Mouse (Mus musculus) adrenal gland, postnatal 36 days (tissue): ENCODE results near the gene Asb13. TPM values are rescaled to one million over a fixed set of nuclear protein-coding genes. Genes with fewer than 3 reads are reported as not detected.
A peak's percentile ranks its signal among the peaks of the same experiment; 100 is the strongest.

Experiments used
- DNase-seq, 2 experiments: peaks; one replicate each; pipeline ENCODE4 v3.0.0; 2021; ENCODE audit warnings: mixed read lengths in 1 of 2
- total RNA-seq, 2 experiments: library from RNA; stranded (reverse); gene quantifications; 2 replicates each; pipeline ENCODE4 v1.2.3; 2021

Asb13 gene
- total RNA-seq, 2 experiments from 2014 or later = 12.1 to 15.5 TPM

- no peak for DNase-seq
These were observed 30.4 kb downstream of the Asb13 start for GRCm38 (mm10) chr13:3664241-3664640.

DNA sequence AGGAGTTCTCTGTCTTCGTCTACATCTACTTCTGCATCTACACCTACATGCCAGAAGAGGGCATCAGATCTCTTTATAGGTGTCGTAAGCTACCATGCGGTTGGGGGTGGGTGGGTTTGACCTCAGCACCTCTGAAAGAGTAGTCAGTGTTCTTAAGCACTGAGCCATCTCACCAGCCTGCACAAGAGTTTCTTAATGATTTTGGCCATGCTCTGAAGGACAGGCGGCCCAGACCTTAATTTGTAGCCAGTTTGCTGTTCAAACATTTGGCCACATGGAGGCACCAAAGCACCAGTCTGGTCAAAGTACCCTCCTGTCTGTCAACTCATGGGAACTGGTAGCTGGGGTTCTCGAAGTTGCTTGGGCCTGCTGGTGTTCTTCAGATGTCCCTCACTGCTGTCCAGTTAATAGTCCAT, 31.5 kb downstream of the Asb13 start:
- peak; percentile 77 to 79 for DNase-seq

DNA sequence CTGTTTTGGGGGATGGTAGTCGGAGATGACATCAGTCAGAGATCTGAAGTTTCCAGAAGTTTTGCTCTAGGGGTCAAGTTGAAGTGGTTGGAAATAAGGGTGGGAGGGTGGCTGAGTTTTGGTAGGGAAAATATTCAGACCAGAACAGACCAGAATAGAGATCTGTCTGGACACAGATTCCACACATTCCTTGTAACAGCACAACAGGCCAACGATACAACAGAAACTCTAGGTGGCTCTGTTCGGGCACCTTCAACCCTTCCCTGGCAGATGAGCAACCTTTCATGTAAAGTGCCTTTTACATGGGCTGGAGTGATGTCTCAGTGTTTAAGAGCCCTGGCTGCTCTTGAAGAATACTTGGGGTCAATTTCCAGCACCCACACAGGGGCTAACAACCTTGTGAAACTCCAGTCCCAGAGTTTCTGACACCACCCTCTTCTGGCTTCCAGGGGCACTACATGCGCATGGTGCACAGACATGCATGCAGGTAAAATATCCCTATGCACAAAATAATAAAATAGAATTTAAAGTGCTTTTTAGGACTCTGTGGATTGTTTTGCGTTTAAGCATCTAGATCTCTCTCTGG, 33.5 kb downstream of the Asb13 start:
- DNase-seq = no peak

GRCm38 (mm10) chr13:3668068-3668467, 34.2 kb downstream of the Asb13 start:
- no peak for DNase-seq

DNA sequence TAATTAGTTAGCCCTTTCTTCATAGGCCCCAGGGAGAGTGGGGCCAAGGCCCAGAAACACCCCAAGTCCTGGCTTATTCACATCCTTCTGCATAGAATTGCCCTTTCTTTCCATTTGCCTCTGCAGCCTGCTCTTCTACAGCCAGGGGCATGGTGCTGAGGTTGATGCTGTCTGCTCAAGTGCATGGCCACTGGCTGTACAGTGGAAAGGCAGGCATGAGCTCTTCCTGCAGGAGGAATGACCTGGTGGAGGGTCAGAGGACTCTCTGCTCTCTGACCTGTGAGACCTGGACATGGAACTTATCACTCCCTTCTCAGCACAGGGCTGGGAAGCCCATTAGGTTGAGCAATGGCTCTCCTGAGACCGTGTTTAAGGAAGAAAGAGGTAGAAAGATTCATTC, 35.8 kb downstream of the Asb13 start:
- no peak for DNase-seq

DNA sequence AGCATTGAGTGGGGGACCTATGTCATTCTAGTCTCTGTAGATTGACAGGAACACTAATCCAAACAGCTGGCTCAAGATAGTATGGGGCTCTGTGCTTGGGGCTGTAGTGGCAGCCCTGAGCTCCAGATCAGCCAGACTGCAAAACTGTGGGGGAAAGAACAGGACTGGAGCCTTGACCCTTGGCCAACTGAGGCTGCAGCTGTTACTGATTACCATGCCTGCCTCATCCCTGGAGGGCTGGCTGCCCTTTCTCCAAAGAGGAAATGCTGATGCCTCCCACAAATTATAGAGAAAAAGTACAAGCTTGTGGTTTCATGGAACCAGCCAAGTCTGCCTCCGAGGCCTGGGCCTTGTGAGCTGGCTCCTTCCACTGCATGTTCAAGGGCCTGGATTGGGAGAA, 36.2 kb downstream of the Asb13 start:
- DNase-seq = peak; percentile 25 to 60

DNA sequence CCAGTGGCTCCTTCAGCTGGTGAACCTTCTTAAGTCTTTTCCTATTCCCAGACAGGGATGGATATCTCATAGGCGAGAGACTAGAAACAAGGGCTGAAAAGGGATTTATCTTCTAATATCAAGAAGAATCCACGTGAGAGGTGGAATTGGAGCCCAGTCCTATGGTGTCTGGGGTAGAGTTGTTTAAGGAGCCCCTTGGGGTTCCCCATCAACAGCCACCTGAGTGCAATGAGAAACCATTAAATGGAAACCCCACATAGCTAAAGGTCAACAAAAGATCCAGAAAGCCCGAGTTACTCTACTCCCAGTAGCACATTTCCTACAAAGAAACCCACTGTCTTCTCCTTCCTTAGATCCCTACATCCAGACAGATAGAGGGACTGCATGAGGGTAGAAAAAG, 39.3 kb downstream of the Asb13 start:
- no peak for DNase-seq

GRCm38 (mm10) chr13:3673622-3674021, 39.8 kb downstream of the Asb13 start:
- DNase-seq = no peak

- DNase-seq = no peak
These were observed 42.0 kb downstream of the Asb13 start for GRCm38 (mm10) chr13:3675855-3676254.

DNA sequence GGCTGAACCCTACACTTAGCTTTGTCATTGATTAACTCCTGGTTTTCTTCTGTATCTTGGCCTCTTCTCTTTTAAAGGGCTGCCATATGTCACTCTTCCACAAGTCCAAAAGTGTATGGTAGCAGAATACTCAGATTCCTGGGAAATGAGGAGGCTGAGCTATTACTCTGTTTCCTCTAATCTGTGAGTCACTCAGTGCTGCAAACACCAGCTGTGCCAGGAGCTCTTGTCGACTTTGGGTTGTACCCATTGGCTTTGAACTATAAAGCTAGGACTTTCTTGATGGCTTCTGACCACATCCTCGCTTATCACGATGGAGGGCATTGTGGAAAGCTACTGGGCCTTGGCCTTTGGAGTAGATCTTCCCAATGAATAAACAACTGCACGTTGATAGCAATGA, 45.3 kb downstream of the Asb13 start:
- peak; percentile 12 to 26 for DNase-seq

DNA sequence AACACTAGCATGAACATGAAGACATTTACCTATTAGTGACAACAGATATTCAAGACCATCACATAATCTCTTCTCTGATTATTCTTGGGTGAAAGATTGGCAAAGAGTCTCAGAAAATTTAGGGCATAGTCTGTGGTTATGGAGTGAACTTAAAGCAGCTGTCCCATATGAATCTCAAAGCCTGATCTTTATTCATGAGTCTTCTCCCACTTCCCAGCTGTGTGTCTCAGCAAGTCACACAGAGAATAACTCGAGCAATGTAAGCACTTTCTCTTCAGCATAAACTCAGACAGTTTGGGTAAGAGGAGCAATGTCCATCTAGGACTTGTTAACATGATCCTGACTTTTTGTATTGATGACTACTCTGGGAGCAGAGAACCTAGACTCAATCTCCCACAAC, 52.5 kb downstream of the Asb13 start:
- DNase-seq = no peak

GRCm38 (mm10) chr13:3694599-3695343, 60.9 kb downstream of the Asb13 start:
- DNase-seq = peak; percentile 8

DNA sequence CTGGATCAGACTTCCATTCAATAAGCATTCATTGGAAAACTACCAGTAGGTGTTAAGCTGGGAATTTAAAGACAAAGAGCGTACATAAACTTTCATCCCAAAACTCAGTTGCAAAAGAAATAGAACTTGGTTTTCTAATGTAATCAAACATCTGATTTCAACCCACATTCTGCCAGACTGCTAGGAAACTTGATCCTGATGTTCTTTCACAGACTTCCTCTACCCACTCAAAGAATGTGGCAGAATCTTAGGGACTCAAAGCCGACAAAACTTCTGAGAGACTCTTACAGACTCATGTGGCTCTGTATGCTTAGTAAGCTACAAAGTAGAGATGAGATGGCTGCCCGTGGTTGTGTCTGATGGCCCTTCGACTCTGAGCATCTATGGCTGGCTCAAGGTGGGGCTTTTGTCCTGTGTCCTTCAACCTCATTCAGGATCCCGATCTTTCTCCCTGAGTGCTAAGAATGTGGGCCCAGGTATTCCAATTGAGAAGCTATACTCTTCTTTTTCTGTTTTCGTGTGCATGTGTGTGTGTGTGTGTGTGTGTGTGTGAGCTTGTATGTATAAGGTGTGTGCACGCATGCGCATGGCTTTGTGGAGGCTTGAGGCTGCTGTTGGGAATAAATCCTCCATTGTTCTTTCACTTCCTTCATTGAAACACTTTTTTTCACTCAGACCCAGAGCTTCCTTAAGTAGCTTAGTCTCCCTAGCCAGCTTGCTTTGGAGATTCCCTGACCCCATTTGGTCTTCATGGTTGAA, 63.3 kb downstream of the Asb13 start:
- no peak for DNase-seq

DNA sequence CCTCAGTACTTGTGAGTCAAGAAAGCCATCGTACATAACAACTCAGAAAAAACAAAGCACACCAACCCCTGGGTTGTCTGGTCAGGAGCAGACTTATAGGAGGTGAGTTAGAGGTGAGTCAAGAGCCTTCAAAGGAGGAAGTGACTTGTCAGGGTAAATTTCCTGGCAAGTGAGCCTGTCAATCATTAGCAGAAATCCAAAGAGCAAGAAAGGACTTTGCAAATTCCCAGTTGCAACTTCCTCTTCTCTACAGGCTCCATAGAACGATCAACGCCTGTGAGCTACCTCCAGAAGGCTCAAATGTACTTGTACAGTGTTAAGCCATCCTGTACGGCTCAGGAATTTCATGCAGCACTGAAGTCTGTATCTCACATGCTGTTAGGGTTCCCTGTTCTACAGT, 66.9 kb downstream of the Asb13 start:
- DNase-seq = no peak

Other genes starting within 250 kb of the Asb13 start
- gene Gdi2, start 96.0 kb upstream of the Asb13 start, total RNA-seq = 100 to 1,000 TPM; 356 to 430 TPM
- 10 to 100 TPM; 23.0 to 25.0 TPM for gene Fam208b, start 22.9 kb upstream of the Asb13 start, total RNA-seq
- under 1 TPM; 0.33 to 0.36 TPM for gene Calml3, start 170.3 kb downstream of the Asb13 start, total RNA-seq
- not detected for gene Calm4, start 203.7 kb downstream of the Asb13 start, total RNA-seq
- gene Calm5, start 220.1 kb downstream of the Asb13 start, total RNA-seq = not detected